Mouse (Mus musculus) thymus, adult 2 months (tissue): ENCODE results near the gene Olfr686.

Experiments used
- CTCF ChIP-seq: fragments of 200-500 bp; IDR thresholded peaks from 2 replicates; pipeline ENCODE4 v1.5.1; 2012; ENCODE audit warnings: mild to moderate bottlenecking, control low read depth, low read length, moderate library complexity, borderline replicate concordance; ENCODE audit not compliant: control insufficient read depth, poor library complexity, insufficient read depth; ENCODE audit errors: extremely low read depth
- POLR2A ChIP-seq: fragments of 200-500 bp; IDR thresholded peaks from 2 replicates; pipeline ENCODE4 v1.6.1; 2012; ENCODE audit warnings: mild to moderate bottlenecking, low read length, control low read depth, moderate library complexity; ENCODE audit not compliant: control insufficient read depth, poor library complexity, insufficient read depth; ENCODE audit errors: extremely low read depth

GRCm38 (mm10) chr7:105226072-105226471 is 18.8 kb upstream of the Olfr686 start:
- no peak for TF ChIP-seq CTCF
- no peak for TF ChIP-seq POLR2A
